1 mouse cellular context compared by ENCODE assay signal in genomic region chr19:5911430-5912102, GRCm38 (mm10).
A peak's percentile ranks its signal among the peaks of the same experiment; 100 is the strongest.
TF ChIP-seq lines count a peak whose summit lies in the region.

No protein-coding gene starts in this region.

TF ChIP-seq in CH12.LX, 34 proteins besides CTCF, POLR2A, EP300 and RAD21 (continued from another document):
- TF ChIP-seq ZNF384 (IDR thresholded peaks at IDR 0.05; ENCODE audit: low read depth, low read length) = peak; percentile 44; the same call in 1 of the 2 replicates
- no peak for TF ChIP-seq JUND (conservative IDR thresholded peaks at IDR 0.05; ENCODE audit: low read depth, low read length)
- 0 out of 2 replicates have a peak, but pooled peaks have one; percentile 11 for TF ChIP-seq SIN3A (IDR thresholded peaks at IDR 0.05; ENCODE audit: low read length)
- TF ChIP-seq MYC (IDR thresholded peaks at IDR 0.05; ENCODE audit: low read depth, low read length) = no peak
